Mouse (Mus musculus): Measurements from ENCODE around the gene Tmem192.

DNA sequence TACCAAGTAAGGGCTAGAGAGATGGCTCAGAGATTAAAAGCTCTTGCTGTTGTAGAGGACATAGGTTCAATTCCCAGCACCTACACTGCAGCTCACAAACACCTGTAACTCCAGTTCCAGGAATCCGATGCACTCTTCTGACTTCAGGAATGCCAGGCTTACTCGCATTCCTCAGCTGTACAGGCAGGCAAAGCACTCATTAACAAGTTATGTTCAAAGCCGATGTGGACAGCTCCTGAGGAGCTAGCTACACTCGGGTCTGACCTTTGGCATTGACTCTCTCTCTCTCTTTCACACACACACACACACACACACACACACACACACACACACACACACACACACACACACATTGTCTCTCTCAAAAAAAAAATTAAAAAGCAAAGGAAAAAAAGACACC is 48.3 kb upstream of the Tmem192 start:
- TF ChIP-seq POLR2A (IDR thresholded peaks at IDR 0.05; ENCODE audit: insufficient read depth, low read depth, low read length) (no peak), CTCF (IDR thresholded peaks at IDR 0.05) (no peak)
